Mouse (Mus musculus) spleen, adult 2 months (tissue): ENCODE results near the gene Synm. TPM values are rescaled to one million over a fixed set of nuclear protein-coding genes. Genes with fewer than 3 reads are reported as not detected.

ENCODE experiments used
- DNase-seq, 2 experiments: peaks; one replicate each; pipeline versions ENCODE4 v3.0.0 to v3.0.0-alpha.2; 2012 to 2021; ENCODE audit warnings: low spot score in 2 of 2, low read depth in 1 of 2
- H3K27ac ChIP-seq: fragments of 200-500 bp; 2 replicates; pipeline ENCODE4 v1.5.1; 2012; ENCODE audit warnings: low read length, inconsistent platforms; ENCODE audit not compliant: insufficient read depth
- H3K27me3 ChIP-seq: fragments of 200-500 bp; 2 replicates; pipeline ENCODE4 v1.6.1; 2012; ENCODE audit warnings: mild to moderate bottlenecking, moderate library complexity, low read length, inconsistent platforms; ENCODE audit not compliant: control insufficient read depth, insufficient read depth
- H3K36me3 ChIP-seq: fragments of 200-500 bp; 2 replicates; pipeline ENCODE4 v1.6.1; 2012; ENCODE audit warnings: mild to moderate bottlenecking, low read length, inconsistent platforms; ENCODE audit not compliant: control insufficient read depth, insufficient read depth
- H3K4me1 ChIP-seq: fragments of 200-500 bp; 2 replicates; pipeline ENCODE4 v1.6.1; 2011; ENCODE audit warnings: inconsistent platforms; ENCODE audit not compliant: control insufficient read depth, insufficient read depth, insufficient read length
- H3K4me3 ChIP-seq: fragments of 200-500 bp; 2 replicates; pipeline ENCODE4 v1.5.1; 2011; ENCODE audit warnings: mild to moderate bottlenecking, inconsistent platforms; ENCODE audit not compliant: insufficient read depth, insufficient read length; ENCODE audit errors: extremely low read depth
- CTCF ChIP-seq: fragments of 200-500 bp; IDR thresholded peaks from 2 replicates; pipeline ENCODE4 v1.5.1; 2011; ENCODE audit warnings: mild to moderate bottlenecking, inconsistent platforms; ENCODE audit not compliant: insufficient read depth, insufficient read length, insufficient replicate concordance; ENCODE audit errors: extremely low read depth
- POLR2A ChIP-seq: fragments of 200-500 bp; IDR thresholded peaks from 2 replicates; pipeline ENCODE4 v1.6.1; 2011; ENCODE audit warnings: low read depth, low read length, inconsistent platforms
- WGBS: fragments of 180-500 bp; shearing (Covaris S2); methylation state at CpG from one replicate; pipeline ENCODE4 v1.1.7; 2018; 5-methylcytosine and 5-hydroxymethylcytosine counted together
- polyA plus RNA-seq: library from polyadenylated mRNA; depleted of rRNA; stranded (reverse); fragments of >200 nt; gene quantifications from 2 replicates; pipeline ENCODE4 v1.2.3, GENCODE M21; 2012

Gene Synm
- polyA plus RNA-seq, 1 experiment: 1.3 TPM

GRCm38 (mm10) chr7:67717520-67717919 is 42.0 kb downstream of the Synm start:
- TF ChIP-seq CTCF: no peak
- Histone ChIP-seq H3K27ac (no peak overlapping the region), H3K4me3 (no peak overlapping the region), H3K36me3 (no peaks in the 10 kb centered on the region), H3K4me1 (no peaks in the 10 kb centered on the region), H3K27me3 (no peaks in the 10 kb centered on the region)
- DNase-seq: no peak
- WGBS: 83% methylated on average over 3 of the region's 3 CpGs

DNA sequence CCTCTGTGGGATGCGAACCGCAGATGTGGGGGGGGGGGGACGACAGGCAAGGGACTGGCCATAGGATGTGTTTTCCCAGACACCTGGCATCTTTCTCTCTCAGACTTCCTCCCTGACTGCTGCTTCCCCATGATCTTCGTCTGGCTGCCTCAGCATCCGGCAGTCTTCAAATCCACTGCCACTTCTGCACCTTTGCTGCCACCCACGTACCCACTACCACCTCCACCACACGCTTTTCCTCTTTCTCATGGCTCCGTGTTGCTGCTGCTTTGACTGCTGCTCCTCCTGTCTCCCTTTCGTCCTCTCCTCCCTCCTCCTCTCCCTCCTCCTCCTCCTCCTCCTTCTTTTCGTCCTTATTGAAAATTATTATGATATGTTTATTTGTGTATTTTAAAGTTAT is 42.6 kb downstream of the Synm start:
- H3K4me1 ChIP-seq: no peaks in the 10 kb centered on the region

GRCm38 (mm10) chr7:67716213-67716878 is 43.2 kb downstream of the Synm start:
- Histone ChIP-seq H3K4me1 (no peaks in the 10 kb centered on the region), H3K27ac (no peak overlapping the region), H3K27me3 (no peaks in the 10 kb centered on the region), H3K36me3 (no peaks in the 10 kb centered on the region), H3K4me3 (no peak overlapping the region)
- WGBS: 78% methylated on average over 10 of the region's 11 CpGs
- TF ChIP-seq POLR2A (no peak), CTCF (no peak)
- no peak for DNase-seq

More for the DNA sequence above, 42.6 kb downstream of the Synm start:
- no peak overlapping the region for H3K4me3 ChIP-seq
- WGBS: 64% methylated on average over 10 of the region's 10 CpGs
- no peaks in the 10 kb centered on the region for H3K36me3 ChIP-seq
- no peak for DNase-seq
- no peaks in the 10 kb centered on the region for H3K27me3 ChIP-seq
- TF ChIP-seq CTCF (no peak), POLR2A (no peak)
- H3K27ac ChIP-seq: no peak overlapping the region

GRCm38 (mm10) chr7:67715176-67715575 is 44.4 kb downstream of the Synm start:
- TF ChIP-seq CTCF (no peak), POLR2A (no peak)
- H3K4me3 ChIP-seq: no peak overlapping the region
- H3K36me3 ChIP-seq: no peaks in the 10 kb centered on the region
- no peak overlapping the region for H3K27ac ChIP-seq
- DNase-seq: no peak
- 70% methylated on average over 7 of the region's 7 CpGs for WGBS
- H3K4me1 ChIP-seq: no peaks in the 10 kb centered on the region
- no peaks in the 10 kb centered on the region for H3K27me3 ChIP-seq

- no peak for DNase-seq
- Histone ChIP-seq H3K4me1 (no peaks in the 10 kb centered on the region), H3K4me3 (no peak overlapping the region), H3K36me3 (no peaks in the 10 kb centered on the region), H3K27me3 (no peaks in the 10 kb centered on the region), H3K27ac (no peak overlapping the region)
- TF ChIP-seq CTCF: no peak
- TF ChIP-seq POLR2A: no peak
- WGBS: 92% methylated on average over 19 of the region's 19 CpGs
Observed at GRCm38 (mm10) chr7:67713820-67714510, 45.6 kb downstream of the Synm start.

DNA sequence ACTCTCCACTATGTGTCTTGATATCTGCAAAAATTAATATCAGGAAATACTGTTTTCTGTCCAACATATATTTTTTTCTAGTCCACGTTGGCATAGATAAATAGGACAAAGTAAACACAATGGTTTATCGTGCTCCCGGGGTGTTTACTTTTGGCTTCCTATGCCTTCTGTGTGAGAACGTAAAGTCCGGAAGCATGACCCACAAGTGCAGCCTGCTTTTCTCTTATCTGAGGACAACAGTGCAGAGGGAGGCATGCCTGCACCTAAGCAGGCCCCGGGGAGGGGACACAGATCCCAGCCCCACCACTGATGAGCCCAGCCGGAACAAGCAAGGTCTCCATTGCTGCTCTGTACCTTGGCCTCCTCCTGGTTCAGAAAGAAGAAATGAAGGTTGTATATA is 49.3 kb downstream of the Synm start:
- H3K4me3 ChIP-seq: no peak overlapping the region
- H3K36me3 ChIP-seq: no peaks in the 10 kb centered on the region
- no peaks in the 10 kb centered on the region for H3K4me1 ChIP-seq
- no peaks in the 10 kb centered on the region for H3K27me3 ChIP-seq
- 81% methylated on average over 7 of the region's 7 CpGs for WGBS
- no peak overlapping the region for H3K27ac ChIP-seq
- no peak for DNase-seq
- TF ChIP-seq CTCF (no peak), POLR2A (no peak)

- WGBS: 87% methylated on average over 6 of the region's 6 CpGs
- no peak overlapping the region for H3K27ac ChIP-seq
Observed at GRCm38 (mm10) chr7:67708160-67708559, 51.4 kb downstream of the Synm start.

More at GRCm38 (mm10) chr7:67708160-67708559, 51.4 kb downstream of the Synm start:
- TF ChIP-seq POLR2A (no peak), CTCF (no peak)
- Histone ChIP-seq H3K36me3 (no peaks in the 10 kb centered on the region), H3K4me1 (no peaks in the 10 kb centered on the region), H3K4me3 (no peak overlapping the region), H3K27me3 (no peaks in the 10 kb centered on the region)
- no peak for DNase-seq
